Mouse (Mus musculus) brown adipose tissue, adult 24 weeks (tissue): ENCODE measurements around the gene Tmub1. TPM values are rescaled to one million over a fixed set of nuclear protein-coding genes. Genes with fewer than 3 reads are reported as not detected.
"Not testable (repeated sequence)": the region's sequence is repeated elsewhere in the genome, so short reads cannot be mapped to it uniquely, and the experiment has no call there.

Experiments
- H3K27ac ChIP-seq: fragments of 200-500 bp; replicated peaks from 2 replicates; pipeline ENCODE4 v1.5.1; 2012; ENCODE audit warnings: low read depth, mild to moderate bottlenecking, low read length
- H3K4me1 ChIP-seq: fragments of 200-500 bp; 2 replicates; pipeline ENCODE4 v1.6.1; 2012; ENCODE audit warnings: low read length, mixed read lengths; ENCODE audit not compliant: control insufficient read depth, insufficient read depth, insufficient read length
- H3K4me3 ChIP-seq: fragments of 200-500 bp; 2 replicates; pipeline ENCODE4 v1.5.1; 2012; ENCODE audit warnings: low read depth, mild to moderate bottlenecking, low read length, moderate library complexity; ENCODE audit not compliant: insufficient read depth
- polyA plus RNA-seq: library from polyadenylated mRNA; stranded (reverse); fragments of >200 nt; gene quantifications from 2 replicates; pipeline ENCODE4 v1.2.4, GENCODE M21; 2012; ENCODE audit not compliant: missing spikeins, insufficient read depth, insufficient read length

The Tmub1 gene
- polyA plus RNA-seq, 1 experiment, result 11.7 TPM

- no peak overlapping the region for H3K4me3 ChIP-seq
- H3K4me1 ChIP-seq, result no peaks in the 10 kb centered on the region
- H3K27ac ChIP-seq, result no peak overlapping the region
Measured at GRCm38 (mm10) chr5:24399686-24400085, 48.0 kb downstream of the Tmub1 start.

- H3K27ac ChIP-seq, H3K4me3 ChIP-seq: not testable (repeated sequence)
Measured at GRCm38 (mm10) chr5:24396254-24396653, 51.4 kb downstream of the Tmub1 start.

More at GRCm38 (mm10) chr5:24396254-24396653, 51.4 kb downstream of the Tmub1 start:
- H3K4me1 ChIP-seq, result not testable (repeated sequence)

Other genes with a start within 250 kb of the Tmub1 start
- 1.4 and 2.3 TPM in 2 replicates for gene Kcnh2, start 96.2 kb downstream of the Tmub1 start, polyA plus RNA-seq
- gene Nos3, start 83.0 kb downstream of the Tmub1 start, polyA plus RNA-seq, result 10.2 and 11.2 TPM in 2 replicates
- gene Atg9b, start 55.7 kb downstream of the Tmub1 start, polyA plus RNA-seq, result 5.8 and 6.2 TPM in 2 replicates
- 107 and 122 TPM in 2 replicates for gene Abcb8, start 54.2 kb downstream of the Tmub1 start, polyA plus RNA-seq
- gene Asic3, start 34.5 kb downstream of the Tmub1 start, polyA plus RNA-seq, result not detected in 2 replicates
- gene Cdk5, start 24.3 kb downstream of the Tmub1 start, polyA plus RNA-seq, result 51.3 and 56.7 TPM in 2 replicates
- gene Slc4a2, start 24.0 kb downstream of the Tmub1 start, polyA plus RNA-seq, result 8.2 and 14.9 TPM in 2 replicates
- 148 and 188 TPM in 2 replicates for gene Fastk, start 2.6 kb downstream of the Tmub1 start, polyA plus RNA-seq
- gene Agap3, start 4.3 kb upstream of the Tmub1 start, polyA plus RNA-seq, result 17.2 and 23.2 TPM in 2 replicates
- not detected in 2 replicates for gene Gbx1, start 79.3 kb upstream of the Tmub1 start, polyA plus RNA-seq
- gene Asb10, start 93.1 kb upstream of the Tmub1 start, polyA plus RNA-seq, result 0.59 and 0.67 TPM in 2 replicates
- gene 4931409K22Rik, start 109.0 kb upstream of the Tmub1 start, polyA plus RNA-seq, result not detected in 2 replicates
- gene Abcf2, start 129.6 kb upstream of the Tmub1 start, polyA plus RNA-seq, result 27.8 and 32.1 TPM in 2 replicates
- 5.8 and 10.2 TPM in 2 replicates for gene Chpf2, start 138.9 kb upstream of the Tmub1 start, polyA plus RNA-seq
- gene Smarcd3, start 176.6 kb upstream of the Tmub1 start, polyA plus RNA-seq, result 15.3 and 16.7 TPM in 2 replicates
- gene Nub1, start 237.7 kb upstream of the Tmub1 start, polyA plus RNA-seq, result 20.3 and 26.1 TPM in 2 replicates